Comparison of ENCODE assay signal across 14 mouse cellular contexts in the genomic region with DNA sequence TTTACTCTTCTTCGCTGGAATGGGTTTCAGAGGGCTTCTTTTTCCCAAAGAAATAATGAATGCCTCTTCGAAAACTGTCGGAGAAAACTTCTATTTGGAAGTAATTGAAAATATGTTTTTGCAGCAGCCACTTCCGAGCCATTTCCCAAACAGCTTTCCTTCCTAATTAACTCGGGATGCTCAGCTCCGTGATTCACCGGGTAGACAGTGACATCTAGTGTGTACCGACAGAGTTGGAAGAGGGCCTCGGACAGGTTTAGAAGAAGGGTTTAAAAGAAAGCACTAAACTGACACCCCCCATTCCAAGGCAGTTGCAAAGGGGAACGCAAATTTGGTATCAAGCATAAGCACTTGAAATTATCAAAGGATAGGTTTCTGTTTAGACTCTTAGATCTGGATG. TPM values are rescaled to one million over a fixed set of nuclear protein-coding genes. Genes with fewer than 3 reads are reported as not detected.
A peak's percentile ranks its signal among the peaks of the same experiment; 100 is the strongest.
DNase-seq lines count a peak whose midpoint lies in the region; ATAC-seq and TF ChIP-seq lines count a peak whose summit lies in the region.
"Had no signal": no experiment of that assay in that cellular context is flagged by ENCODE, and none has a peak within 500 bp of the region (broad histone marks: within the 10 kb centered on the region; RNA-seq: fewer than 3 reads in every experiment).

No protein-coding gene starts in this region.

- no peaks in the 10 kb centered on the region; the same call in 1 of the 2 replicates for H3K4me1 ChIP-seq in kidney, adult 2 months (ENCODE audit: control insufficient read depth, insufficient read depth, low read length)
- no peaks in the 10 kb centered on the region for H3K4me1 ChIP-seq in kidney, embryonic 16.5 days (ENCODE audit: insufficient read depth, low read length)

- no peaks in the 10 kb centered on the region for H3K27me3 ChIP-seq in kidney, adult 2 months (replicated peaks; ENCODE audit: control insufficient read depth, insufficient read depth, low read length)
- H3K27me3 ChIP-seq in kidney, embryonic 16.5 days (ENCODE audit: insufficient read depth, low read length): no peaks in the 10 kb centered on the region

- no peaks in the 10 kb centered on the region for H3K36me3 ChIP-seq in kidney, adult 2 months (ENCODE audit: control insufficient read depth, insufficient read depth, low read length)
- H3K36me3 ChIP-seq in kidney, embryonic 16.5 days (ENCODE audit: insufficient read depth, low read length): no peaks in the 10 kb centered on the region

- DNase-seq in embryo, embryonic 11 days: peak; percentile 37
- DNase-seq in embryo, embryonic 10.5 days (ENCODE audit: low spot score): no peak
- no peak for DNase-seq in kidney, adult 2 months
- DNase-seq in right cerebral cortex, adult 18-20 months: peak; percentile 44
- DNase-seq in right cerebral cortex, postnatal 4 days: no peak
- no peak for DNase-seq in ovary, postnatal 14 days (ENCODE audit: low spot score)
- DNase-seq in left cerebral cortex, adult 11 months (ENCODE audit: low spot score): no peak
- DNase-seq: adrenal gland, postnatal 10 days; cerebellum, adult 11 months; heart, adult 11 months; heart, postnatal 4 days; lung, postnatal 4 days; thymus, adult 18-20 months had no signal

- TF ChIP-seq CTCF in kidney, adult 2 months (conservative IDR thresholded peaks at IDR 0.05; ENCODE audit: insufficient read depth, insufficient read length, low read depth, low read length): peak; percentile 25; the same call in 1 of the 2 replicates

- H3K9me3 ChIP-seq in kidney, embryonic 16.5 days (ENCODE audit: low read length): no peaks in the 10 kb centered on the region

- H3K4me3 ChIP-seq in kidney, adult 2 months (ENCODE audit: insufficient read depth, low read depth, low read length): no peak overlapping the region
- H3K4me3 ChIP-seq in kidney, embryonic 16.5 days (ENCODE audit: low read length): no peak overlapping the region

- H3K9ac ChIP-seq in kidney, embryonic 16.5 days (replicated peaks; ENCODE audit: low read length): no peak overlapping the region

- WGBS in kidney, adult 2 months: 51% methylated on average over 10 of the region's 10 CpGs
- 41% methylated on average over 10 of the region's 10 CpGs for WGBS in kidney, embryonic 16.5 days

- TF ChIP-seq POLR2A in kidney, adult 2 months (IDR thresholded peaks at IDR 0.05; ENCODE audit: low read depth, low read length): no peak

- no peak overlapping the region for H3K27ac ChIP-seq in kidney, adult 2 months (ENCODE audit: insufficient read depth, low read depth, low read length)
- no peak overlapping the region for H3K27ac ChIP-seq in kidney, embryonic 16.5 days (ENCODE audit: low read length)

- H3K4me2 ChIP-seq in kidney, embryonic 16.5 days (replicated peaks; ENCODE audit: low read depth, low read length): no peak overlapping the region

- no peak for ATAC-seq in kidney, embryonic 16.5 days (ENCODE audit: low FRiP score, low TSS enrichment)

RNA-seq across cellular contexts. Expression of a gene that starts 46.1 kb away (rescaled TPM):
- polyA plus RNA-seq in kidney, adult 2 months (2012; rRNA removed): 8.1 and 9.4 TPM in 2 replicates
- 7.2 and 7.9 TPM in 2 replicates for polyA plus RNA-seq in kidney, embryonic 16.5 days (2015; fragmentation: Nextera tagmentation; extraction: Ambion mirVana)

Comparison
In these comparisons a context has a peak if more than half of its experiments do, and no peak if none do; other contexts are left out.
1. DNase-seq: peak in embryo, embryonic 11 days (single experiment) and right cerebral cortex, adult 18-20 months (single experiment); none in embryo, embryonic 10.5 days (single experiment), kidney, adult 2 months (single experiment), right cerebral cortex, postnatal 4 days (single experiment), ovary, postnatal 14 days (single experiment) and left cerebral cortex, adult 11 months (single experiment).